Mouse (Mus musculus): ENCODE data around the gene B4galnt3. TPM values are rescaled to one million over a fixed set of nuclear protein-coding genes. Genes with fewer than 3 reads are reported as not detected.

The B4galnt3 gene
- polyA plus RNA-seq, 1 experiment, result 15.8 TPM

GRCm38 (mm10) chr6:120182160-120182559 lies 112.2 kb downstream of the B4galnt3 start:
- TF ChIP-seq CTCF (IDR thresholded peaks at IDR 0.05; ENCODE audit: extremely low read depth, insufficient read length, insufficient replicate concordance, low read depth, low read length) (no peak), POLR2A (IDR thresholded peaks at IDR 0.05; ENCODE audit: low read depth, low read length) (no peak)
- H3K4me1 ChIP-seq (ENCODE audit: control insufficient read depth, insufficient read depth, insufficient read length, low read length), result no peaks in the 10 kb centered on the region
- no peak overlapping the region for H3K4me3 ChIP-seq (ENCODE audit: low read depth, low read length)
- no peaks in the 10 kb centered on the region for H3K36me3 ChIP-seq (ENCODE audit: control insufficient read depth, insufficient read depth, low read length)
- no peaks in the 10 kb centered on the region for H3K27me3 ChIP-seq (ENCODE audit: control insufficient read depth, insufficient read depth, low read length)
- H3K27ac ChIP-seq (ENCODE audit: insufficient read depth, low read depth, low read length), result no peak overlapping the region
- WGBS, result 87% methylated on average over 5 of the region's 5 CpGs

DNA sequence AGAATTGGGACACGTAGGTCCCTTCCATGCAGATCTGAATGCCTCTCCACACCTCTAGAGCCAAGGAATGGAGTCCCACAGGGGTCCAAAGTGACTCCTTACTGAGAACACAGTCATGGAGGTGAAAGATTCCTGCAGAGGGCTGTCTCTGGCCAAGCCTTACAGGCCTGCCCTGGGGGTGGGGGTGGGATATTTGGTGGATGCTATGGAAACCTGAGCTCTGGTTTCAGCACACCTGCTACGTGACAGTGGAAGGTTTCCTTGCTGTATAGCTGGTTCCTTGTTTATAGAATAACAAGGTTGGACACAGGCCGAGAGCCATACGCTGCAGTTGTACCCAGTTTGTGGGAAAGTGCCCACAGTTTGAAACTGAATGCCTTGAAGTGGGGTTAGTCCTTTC lies 113.9 kb downstream of the B4galnt3 start:
- Histone ChIP-seq H3K27ac (ENCODE audit: insufficient read depth, low read depth, low read length) (no peak overlapping the region), H3K4me1 (ENCODE audit: control insufficient read depth, insufficient read depth, insufficient read length, low read length) (no peaks in the 10 kb centered on the region), H3K27me3 (ENCODE audit: control insufficient read depth, insufficient read depth, low read length) (no peaks in the 10 kb centered on the region), H3K4me3 (ENCODE audit: low read depth, low read length) (no peak overlapping the region), H3K36me3 (ENCODE audit: control insufficient read depth, insufficient read depth, low read length) (no peaks in the 10 kb centered on the region)
- WGBS, result 85% methylated on average over 4 of the region's 4 CpGs
- TF ChIP-seq CTCF (IDR thresholded peaks at IDR 0.05; ENCODE audit: extremely low read depth, insufficient read length, insufficient replicate concordance, low read depth, low read length) (no peak), POLR2A (IDR thresholded peaks at IDR 0.05; ENCODE audit: low read depth, low read length) (no peak)

GRCm38 (mm10) chr6:120179756-120180206 lies 114.6 kb downstream of the B4galnt3 start:
- Histone ChIP-seq H3K4me3 (ENCODE audit: low read depth, low read length) (no peak overlapping the region), H3K36me3 (ENCODE audit: control insufficient read depth, insufficient read depth, low read length) (no peaks in the 10 kb centered on the region), H3K27me3 (ENCODE audit: control insufficient read depth, insufficient read depth, low read length) (no peaks in the 10 kb centered on the region), H3K4me1 (ENCODE audit: control insufficient read depth, insufficient read depth, insufficient read length, low read length) (peaks cover 2% of the 10 kb centered on the region), H3K27ac (ENCODE audit: insufficient read depth, low read depth, low read length) (peak overlapping the region; percentile 14)
- WGBS, result 78% methylated on average over 8 of the region's 8 CpGs
- TF ChIP-seq CTCF (IDR thresholded peaks at IDR 0.05; ENCODE audit: extremely low read depth, insufficient read length, insufficient replicate concordance, low read depth, low read length), result no peak
- no peak for TF ChIP-seq POLR2A (IDR thresholded peaks at IDR 0.05; ENCODE audit: low read depth, low read length)

DNA sequence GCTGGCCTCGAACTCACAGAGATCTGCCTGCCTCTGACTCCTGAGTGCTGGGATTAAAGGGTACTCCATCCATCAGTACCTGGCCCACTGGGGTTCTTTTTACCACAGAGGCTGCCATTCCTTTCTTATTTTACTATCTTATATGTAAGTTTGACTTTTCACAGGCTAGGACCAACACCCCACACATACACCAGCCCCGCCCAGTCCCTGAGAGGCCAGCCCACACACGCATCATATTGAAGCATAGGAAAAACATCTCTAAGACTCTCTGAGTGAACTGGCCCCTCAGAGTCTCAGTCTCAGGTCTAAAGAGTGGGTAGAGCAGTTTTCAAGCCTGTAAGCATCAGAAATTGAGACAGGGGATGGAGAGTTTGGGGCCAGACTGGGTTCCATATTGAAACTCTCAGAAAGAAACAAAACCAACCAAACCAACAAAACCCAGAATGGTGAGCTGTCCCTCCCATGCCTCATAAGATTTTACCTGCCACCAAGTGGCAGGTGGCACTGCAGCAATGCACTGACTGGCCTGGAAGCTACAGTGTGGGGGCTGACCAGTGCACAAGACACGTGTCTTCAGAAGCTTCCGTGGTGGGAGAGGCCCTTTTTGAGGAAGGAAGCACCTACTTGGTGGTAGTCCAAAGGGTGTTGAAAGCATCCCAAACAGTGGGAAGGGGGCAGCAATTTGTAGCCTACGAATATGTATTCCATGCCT lies 115.2 kb downstream of the B4galnt3 start:
- TF ChIP-seq CTCF (IDR thresholded peaks at IDR 0.05; ENCODE audit: extremely low read depth, insufficient read length, insufficient replicate concordance, low read depth, low read length) (no peak), POLR2A (IDR thresholded peaks at IDR 0.05; ENCODE audit: low read depth, low read length) (no peak)
- 83% methylated on average over 6 of the region's 6 CpGs for WGBS
- H3K27me3 ChIP-seq (ENCODE audit: control insufficient read depth, insufficient read depth, low read length), result no peaks in the 10 kb centered on the region
- H3K36me3 ChIP-seq (ENCODE audit: control insufficient read depth, insufficient read depth, low read length), result no peaks in the 10 kb centered on the region
- H3K4me3 ChIP-seq (ENCODE audit: low read depth, low read length), result no peak overlapping the region
- H3K27ac ChIP-seq (ENCODE audit: insufficient read depth, low read depth, low read length), result peak overlapping the region; percentile 8; the same call in 1 of the 2 replicates
- H3K4me1 ChIP-seq (ENCODE audit: control insufficient read depth, insufficient read depth, insufficient read length, low read length), result peaks cover 7% of the 10 kb centered on the region

GRCm38 (mm10) chr6:120175650-120176049 lies 118.7 kb downstream of the B4galnt3 start:
- H3K27ac ChIP-seq (ENCODE audit: insufficient read depth, low read depth, low read length), result no peak overlapping the region
- no peaks in the 10 kb centered on the region for H3K36me3 ChIP-seq (ENCODE audit: control insufficient read depth, insufficient read depth, low read length)
- H3K27me3 ChIP-seq (ENCODE audit: control insufficient read depth, insufficient read depth, low read length), result no peaks in the 10 kb centered on the region
- H3K4me1 ChIP-seq (ENCODE audit: control insufficient read depth, insufficient read depth, insufficient read length, low read length), result peaks cover 14% of the 10 kb centered on the region
- 94% methylated on average over 4 of the region's 4 CpGs for WGBS
- TF ChIP-seq CTCF (IDR thresholded peaks at IDR 0.05; ENCODE audit: extremely low read depth, insufficient read length, insufficient replicate concordance, low read depth, low read length), result no peak
- no peak for TF ChIP-seq POLR2A (IDR thresholded peaks at IDR 0.05; ENCODE audit: low read depth, low read length)
- no peak overlapping the region for H3K4me3 ChIP-seq (ENCODE audit: low read depth, low read length)

DNA sequence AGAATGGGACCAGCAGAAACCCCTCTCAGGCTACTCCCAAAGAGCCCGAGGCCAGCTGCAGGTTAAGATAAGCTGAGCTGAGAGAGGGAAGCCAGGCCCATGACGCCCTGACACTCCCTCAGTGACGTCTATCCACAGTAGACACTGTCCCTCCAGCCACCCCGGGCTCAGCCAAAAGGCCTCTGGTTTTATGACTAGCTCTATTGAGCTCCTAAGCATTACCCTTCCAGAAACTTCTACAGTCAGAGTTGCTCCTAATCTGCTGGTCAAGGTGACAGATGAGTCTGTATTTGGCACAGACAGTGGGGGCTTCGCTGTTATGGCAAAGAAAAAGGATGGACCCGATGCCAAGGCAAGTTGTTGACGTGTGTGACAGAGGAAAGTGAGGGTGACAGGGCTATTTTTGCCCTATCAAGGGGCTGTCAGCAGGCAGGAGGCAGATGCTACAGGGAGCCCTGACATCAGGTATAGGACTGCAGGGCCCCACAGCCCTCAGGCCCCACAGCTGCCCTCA lies 119.7 kb downstream of the B4galnt3 start:
- 23% methylated on average over 7 of the region's 7 CpGs for WGBS
- Histone ChIP-seq H3K27me3 (ENCODE audit: control insufficient read depth, insufficient read depth, low read length) (no peaks in the 10 kb centered on the region), H3K36me3 (ENCODE audit: control insufficient read depth, insufficient read depth, low read length) (no peaks in the 10 kb centered on the region), H3K4me3 (ENCODE audit: low read depth, low read length) (no peak overlapping the region), H3K27ac (ENCODE audit: insufficient read depth, low read depth, low read length) (peak overlapping the region; percentile 71), H3K4me1 (ENCODE audit: control insufficient read depth, insufficient read depth, insufficient read length, low read length) (peaks cover 14% of the 10 kb centered on the region)
- no peak for TF ChIP-seq POLR2A (IDR thresholded peaks at IDR 0.05; ENCODE audit: low read depth, low read length)

DNA sequence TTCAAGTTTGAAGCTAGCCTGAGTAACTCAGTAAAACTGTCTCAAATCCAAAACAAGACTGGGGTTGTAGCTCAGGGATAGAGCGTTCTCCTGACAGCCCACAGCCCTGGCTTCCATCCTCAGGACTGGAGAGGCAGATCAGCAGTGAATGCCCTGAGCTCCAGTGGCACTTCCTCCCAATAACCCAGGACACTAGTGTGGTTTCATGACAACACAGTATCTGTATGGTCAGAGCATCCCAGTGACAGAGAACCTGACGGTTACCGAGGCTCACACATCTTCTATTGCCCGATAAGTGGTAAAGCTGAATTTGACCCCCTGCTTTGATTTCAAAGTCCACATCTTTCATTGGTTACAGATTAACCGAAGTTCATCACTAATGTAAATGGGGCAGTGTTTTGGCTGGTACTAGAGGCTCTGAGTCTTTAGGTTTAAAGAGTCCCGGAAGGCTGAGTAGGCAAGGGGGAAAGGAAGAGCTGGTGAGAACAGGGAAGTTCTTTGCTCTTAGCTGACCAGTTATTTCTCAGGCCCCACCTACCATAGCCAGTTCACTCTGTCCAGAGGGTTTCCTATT lies 120.2 kb downstream of the B4galnt3 start:
- 31% methylated on average over 6 of the region's 6 CpGs for WGBS
- peaks cover 14% of the 10 kb centered on the region for H3K4me1 ChIP-seq (ENCODE audit: control insufficient read depth, insufficient read depth, insufficient read length, low read length)
- no peaks in the 10 kb centered on the region for H3K36me3 ChIP-seq (ENCODE audit: control insufficient read depth, insufficient read depth, low read length)
- peak overlapping the region; percentile 71 for H3K27ac ChIP-seq (ENCODE audit: insufficient read depth, low read depth, low read length)
- TF ChIP-seq CTCF (IDR thresholded peaks at IDR 0.05; ENCODE audit: extremely low read depth, insufficient read length, insufficient replicate concordance, low read depth, low read length) (no peak), POLR2A (IDR thresholded peaks at IDR 0.05; ENCODE audit: low read depth, low read length) (no peak)
- H3K4me3 ChIP-seq (ENCODE audit: low read depth, low read length), result no peak overlapping the region
- no peaks in the 10 kb centered on the region for H3K27me3 ChIP-seq (ENCODE audit: control insufficient read depth, insufficient read depth, low read length)

Measured in small intestine, adult 2 months (tissue).